Mouse (Mus musculus) liver, embryonic 15.5 days (tissue): ENCODE measurements around the gene Igtp. TPM values are rescaled to one million over a fixed set of nuclear protein-coding genes. Genes with fewer than 3 reads are reported as not detected.
"Not testable (repeated sequence)": the region's sequence is repeated elsewhere in the genome, so short reads cannot be mapped to it uniquely, and the experiment has no call there.

ENCODE experiments used
- ATAC-seq: fragments of 200-750 bp; cut with Nextera tagmentation; 2 replicates; pipeline ENCODE4 v1.8.0; 2017; ENCODE audit warnings: moderate number of reproducible peaks, mild to moderate bottlenecking, moderate library complexity; ENCODE audit not compliant: insufficient read depth
- H3K27ac ChIP-seq: fragments of 300-500 bp; sonication (generic); replicated peaks from 2 replicates; pipeline ENCODE4 v1.5.1; 2015; ENCODE audit warnings: mild to moderate bottlenecking, inconsistent platforms
- H3K27me3 ChIP-seq: fragments of 300-500 bp; sonication (generic); 2 replicates; pipeline ENCODE4 v1.6.1; 2015; ENCODE audit warnings: mild to moderate bottlenecking, inconsistent platforms
- H3K36me3 ChIP-seq: fragments of 300-500 bp; sonication (generic); replicated peaks from 2 replicates; pipeline ENCODE4 v1.6.1; 2015; ENCODE audit warnings: moderate library complexity, mild to moderate bottlenecking, inconsistent platforms
- H3K4me1 ChIP-seq: fragments of 300-500 bp; sonication (generic); replicated peaks from 2 replicates; pipeline ENCODE4 v1.6.1; 2015; ENCODE audit warnings: inconsistent platforms
- H3K4me2 ChIP-seq: fragments of 300-500 bp; sonication (generic); 2 replicates; pipeline ENCODE4 v1.6.1; 2015; ENCODE audit warnings: moderate library complexity, mild to moderate bottlenecking, inconsistent platforms
- H3K4me3 ChIP-seq: fragments of 300-500 bp; sonication (generic); replicated peaks from 2 replicates; pipeline ENCODE4 v1.5.1; 2015; ENCODE audit warnings: mild to moderate bottlenecking, inconsistent platforms
- H3K9ac ChIP-seq: fragments of 300-500 bp; sonication (generic); 2 replicates; pipeline ENCODE4 v1.6.1; 2015; ENCODE audit warnings: moderate library complexity, mild to moderate bottlenecking, inconsistent platforms
- H3K9me3 ChIP-seq: fragments of 300-500 bp; sonication (generic); replicated peaks from 2 replicates; pipeline ENCODE4 v1.6.1; 2016; ENCODE audit warnings: inconsistent platforms
- WGBS: fragments of 180-500 bp; shearing (Covaris S2); methylation state at CpG from one replicate; pipeline ENCODE4 v1.1.7; 2015; ENCODE audit warnings: mixed read lengths; ENCODE audit not compliant: insufficient replicate concordance; 5-methylcytosine and 5-hydroxymethylcytosine counted together
- polyA plus RNA-seq: library from polyadenylated mRNA; unstranded; fragments of >200 nt; fragmentation: Nextera tagmentation; extraction: Ambion mirVana; gene quantifications from 2 replicates; pipeline ENCODE4 v1.2.1, GENCODE M21; 2015

Igtp gene
- polyA plus RNA-seq, 1 experiment from 2014 or later, result 11.2 TPM

- Histone ChIP-seq H3K9me3 (no peaks in the 10 kb centered on the region), H3K4me1 (peaks cover 6% of the 10 kb centered on the region; the same call in 1 of the 2 replicates), H3K4me3 (no peak overlapping the region), H3K9ac (no peak overlapping the region), H3K36me3 (no peaks in the 10 kb centered on the region), H3K4me2 (no peak overlapping the region), H3K27me3 (peaks cover 16% of the 10 kb centered on the region), H3K27ac (no peak overlapping the region)
- WGBS, result 53% methylated on average over 16 of the region's 16 CpGs
- no peak for ATAC-seq
Measured at GRCm38 (mm10) chr11:58230396-58230910, 31.1 kb downstream of the Igtp start.

- no peak for ATAC-seq
- Histone ChIP-seq H3K4me1 (no peaks in the 10 kb centered on the region), H3K9me3 (no peaks in the 10 kb centered on the region), H3K36me3 (no peaks in the 10 kb centered on the region), H3K27me3 (peaks cover 16% of the 10 kb centered on the region), H3K4me2 (no peak overlapping the region), H3K4me3 (no peak overlapping the region), H3K27ac (no peak overlapping the region), H3K9ac (no peak overlapping the region)
- whole genome bisulfite sequencing, result 63% methylated on average over 8 of the region's 8 CpGs
Measured at GRCm38 (mm10) chr11:58231156-58231555, 31.8 kb downstream of the Igtp start.

- ATAC-seq, H3K4me1 ChIP-seq, H3K27ac ChIP-seq, H3K9ac ChIP-seq, H3K4me3 ChIP-seq, H3K4me2 ChIP-seq, H3K36me3 ChIP-seq, H3K9me3 ChIP-seq: not testable (repeated sequence)
- WGBS, result 69% methylated on average over 3 of the region's 3 CpGs
- peaks cover 16% of the 10 kb centered on the region for H3K27me3 ChIP-seq
Measured at GRCm38 (mm10) chr11:58234551-58234950, 35.2 kb downstream of the Igtp start.

GRCm38 (mm10) chr11:58235152-58235551, 35.8 kb downstream of the Igtp start:
- Histone ChIP-seq H3K9ac (no peak overlapping the region), H3K4me1 (peaks cover 8% of the 10 kb centered on the region), H3K4me2 (no peak overlapping the region), H3K9me3 (no peaks in the 10 kb centered on the region), H3K27ac (no peak overlapping the region), H3K36me3 (no peaks in the 10 kb centered on the region), H3K4me3 (no peak overlapping the region), H3K27me3 (peaks cover 16% of the 10 kb centered on the region)
- 7% methylated on average over 6 of the region's 6 CpGs for WGBS
- ATAC-seq, result no peak

- 3% methylated on average over 37 of the region's 37 CpGs for WGBS
- peak; percentile 80 for ATAC-seq
- Histone ChIP-seq H3K9ac (no peak overlapping the region), H3K27ac (no peak overlapping the region), H3K36me3 (no peaks in the 10 kb centered on the region), H3K27me3 (no peaks in the 10 kb centered on the region; the same call in 1 of the 2 replicates), H3K4me3 (peak overlapping the region; percentile 44), H3K4me1 (peaks cover 8% of the 10 kb centered on the region), H3K4me2 (peak overlapping the region; percentile 67), H3K9me3 (no peaks in the 10 kb centered on the region)
Measured at GRCm38 (mm10) chr11:58238840-58239791, 39.8 kb downstream of the Igtp start.

GRCm38 (mm10) chr11:58247294-58247693, 47.9 kb downstream of the Igtp start:
- no peak overlapping the region for H3K9ac ChIP-seq
- H3K4me3 ChIP-seq, result no peak overlapping the region
- no peaks in the 10 kb centered on the region for H3K36me3 ChIP-seq
- H3K9me3 ChIP-seq, result no peaks in the 10 kb centered on the region
- no peak overlapping the region for H3K4me2 ChIP-seq
- ATAC-seq, result no peak
- no peak overlapping the region for H3K27ac ChIP-seq
- no peaks in the 10 kb centered on the region; the same call in 1 of the 2 replicates for H3K27me3 ChIP-seq
- WGBS, result 41% methylated on average over 4 of the region's 4 CpGs
- no peaks in the 10 kb centered on the region for H3K4me1 ChIP-seq

GRCm38 (mm10) chr11:58249203-58249981, 50.0 kb downstream of the Igtp start:
- no peaks in the 10 kb centered on the region for H3K4me1 ChIP-seq
- 60% methylated on average over 7 of the region's 7 CpGs for WGBS

GRCm38 (mm10) chr11:58250550-58250949, 51.2 kb downstream of the Igtp start:
- H3K27me3 ChIP-seq, result no peaks in the 10 kb centered on the region
- H3K9ac ChIP-seq, result no peak overlapping the region
- H3K27ac ChIP-seq, result no peak overlapping the region
- H3K4me2 ChIP-seq, result no peak overlapping the region
- H3K9me3 ChIP-seq, result no peaks in the 10 kb centered on the region
- H3K4me3 ChIP-seq, result no peak overlapping the region
- H3K36me3 ChIP-seq, result no peaks in the 10 kb centered on the region
- no peak for ATAC-seq
- WGBS, result 57% methylated on average over 5 of the region's 5 CpGs
- no peaks in the 10 kb centered on the region for H3K4me1 ChIP-seq

More at GRCm38 (mm10) chr11:58249203-58249981, 50.0 kb downstream of the Igtp start:
- Histone ChIP-seq H3K9me3 (no peaks in the 10 kb centered on the region), H3K4me3 (no peak overlapping the region), H3K9ac (no peak overlapping the region), H3K36me3 (no peaks in the 10 kb centered on the region), H3K27ac (no peak overlapping the region), H3K27me3 (no peaks in the 10 kb centered on the region), H3K4me2 (no peak overlapping the region)
- no peak for ATAC-seq

- no peaks in the 10 kb centered on the region for H3K4me1 ChIP-seq
- WGBS, result 73% methylated on average over 3 of the region's 3 CpGs
- H3K27ac ChIP-seq, result no peak overlapping the region
- H3K4me3 ChIP-seq, result no peak overlapping the region
- no peak for ATAC-seq
- no peak overlapping the region for H3K9ac ChIP-seq
- no peaks in the 10 kb centered on the region for H3K27me3 ChIP-seq
- H3K4me2 ChIP-seq, result no peak overlapping the region
- H3K36me3 ChIP-seq, result no peaks in the 10 kb centered on the region
- no peaks in the 10 kb centered on the region for H3K9me3 ChIP-seq
Measured at GRCm38 (mm10) chr11:58254411-58254810, 55.1 kb downstream of the Igtp start.
